Mouse (Mus musculus): ENCODE data around the gene Enc1.
"Not testable (repeated sequence)": the region's sequence is repeated elsewhere in the genome, so short reads cannot be mapped to it uniquely, and the experiment has no call there.

The Enc1 gene

DNA sequence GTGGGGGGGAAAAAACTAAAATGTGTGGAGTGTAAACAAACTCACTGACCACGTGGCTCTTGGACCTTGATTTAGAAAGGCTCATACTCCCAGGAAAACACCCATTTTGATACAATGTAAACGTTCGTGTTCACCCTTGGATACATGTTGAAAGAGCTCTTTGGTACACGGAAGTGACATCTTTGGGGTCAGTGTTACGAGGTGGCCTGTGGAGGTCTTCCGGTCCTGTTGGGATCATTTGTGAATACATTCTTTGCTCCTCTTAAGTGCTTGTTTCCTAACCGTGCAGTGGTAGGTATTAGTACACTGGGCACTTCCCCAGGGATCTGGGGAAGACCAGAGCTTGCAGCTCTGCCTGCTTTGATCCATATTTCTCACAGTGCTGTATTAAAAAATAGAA, 10.8 kb downstream of the Enc1 start:
- no peak for DNase-seq (ENCODE audit: low read depth)

DNA sequence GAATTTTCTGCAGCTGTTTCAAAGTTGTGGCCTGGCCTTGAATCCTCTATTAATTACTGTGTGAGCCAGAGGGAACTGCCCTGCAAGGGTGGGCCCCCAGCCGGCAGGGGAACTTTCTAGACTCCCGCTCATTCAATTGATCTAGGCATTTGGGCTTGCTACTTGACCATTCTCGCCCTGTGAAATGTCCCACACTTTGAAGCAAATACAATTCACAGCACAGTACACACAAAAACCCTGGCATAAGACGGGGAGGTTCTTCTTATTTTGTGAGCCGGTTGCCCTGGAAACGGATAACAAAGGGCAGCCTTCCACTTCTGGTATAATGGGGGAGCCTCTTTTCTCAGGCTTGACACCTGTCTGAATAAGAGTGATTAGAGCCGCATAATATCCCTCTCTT, 11.6 kb downstream of the Enc1 start:
- DNase-seq (ENCODE audit: low read depth), result no peak

- DNase-seq (ENCODE audit: low read depth), result no peak
Measured at GRCm38 (mm10) chr13:97253418-97253981, 12.6 kb downstream of the Enc1 start.

DNA sequence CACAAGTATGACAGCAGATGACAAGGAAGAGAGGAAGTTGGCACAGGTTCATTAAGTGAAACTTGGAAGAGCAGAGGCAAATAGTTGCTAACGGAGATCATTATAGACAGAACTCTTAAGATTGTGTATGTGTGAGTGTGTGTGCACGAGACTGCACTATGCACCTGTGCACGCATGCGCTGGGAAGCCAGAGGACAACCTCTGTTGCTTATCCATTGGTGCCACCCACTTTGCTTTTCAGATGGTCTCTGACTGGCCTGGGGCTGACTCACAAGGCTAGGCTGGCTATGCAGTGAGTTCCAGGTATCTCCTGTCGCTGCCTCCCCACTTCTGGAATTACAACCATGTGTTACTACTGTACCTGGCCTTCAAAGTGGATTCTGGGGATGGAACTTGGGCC, 13.1 kb downstream of the Enc1 start:
- no peak for DNase-seq (ENCODE audit: low read depth)

GRCm38 (mm10) chr13:97254564-97255164, 13.8 kb downstream of the Enc1 start:
- DNase-seq (ENCODE audit: low read depth), result no peak

GRCm38 (mm10) chr13:97255976-97256848, 15.3 kb downstream of the Enc1 start:
- DNase-seq (ENCODE audit: low read depth), result no peak

DNA sequence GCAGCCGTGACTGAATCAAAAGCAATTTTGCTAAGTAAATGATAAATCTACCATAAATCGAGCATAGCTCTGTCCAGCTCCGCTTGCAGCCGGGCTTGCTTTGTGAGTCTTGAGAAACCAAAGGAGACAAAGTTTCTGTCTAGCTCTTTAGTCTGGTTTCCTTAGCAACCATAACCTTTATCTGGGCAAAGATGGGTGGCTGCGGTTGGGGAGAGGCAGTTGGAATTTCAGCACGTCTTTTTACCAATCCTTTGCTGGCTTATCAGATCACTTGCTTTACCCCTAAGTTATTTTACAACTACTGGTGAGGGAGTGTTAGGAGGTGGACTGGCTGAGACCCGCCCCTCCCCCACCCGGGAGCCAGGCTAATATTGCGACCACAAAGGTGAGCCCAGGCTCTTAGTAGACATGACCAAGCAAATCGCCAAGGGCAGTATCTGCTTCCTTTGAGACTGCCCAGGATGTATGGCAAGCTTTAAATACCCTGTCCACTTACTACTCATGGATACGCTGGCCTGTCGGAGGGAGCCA, 16.0 kb downstream of the Enc1 start:
- DNase-seq (ENCODE audit: low read depth), result no peak

DNA sequence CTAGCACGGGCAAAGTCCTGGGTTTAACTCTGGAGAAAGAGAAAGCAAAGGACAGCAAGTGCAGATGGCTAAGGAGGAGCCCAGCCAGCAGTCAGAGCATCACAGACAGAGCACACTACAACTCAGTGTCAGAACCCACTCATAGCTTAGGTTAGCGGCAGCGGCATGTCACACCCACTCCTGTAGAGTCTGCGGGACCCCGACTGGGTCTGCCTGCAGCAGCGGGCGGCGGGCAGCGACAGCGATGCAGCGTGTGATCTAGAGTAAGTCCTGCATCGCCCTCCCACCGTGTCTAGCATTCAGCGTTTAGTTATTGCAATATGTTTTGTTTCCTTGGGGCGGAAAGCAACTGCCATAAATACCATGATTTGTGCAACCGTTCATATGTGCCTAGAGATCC, 18.4 kb downstream of the Enc1 start:
- DNase-seq (ENCODE audit: low read depth), result no peak

GRCm38 (mm10) chr13:97260456-97261180, 19.7 kb downstream of the Enc1 start:
- no peak for DNase-seq (ENCODE audit: low read depth)

DNA sequence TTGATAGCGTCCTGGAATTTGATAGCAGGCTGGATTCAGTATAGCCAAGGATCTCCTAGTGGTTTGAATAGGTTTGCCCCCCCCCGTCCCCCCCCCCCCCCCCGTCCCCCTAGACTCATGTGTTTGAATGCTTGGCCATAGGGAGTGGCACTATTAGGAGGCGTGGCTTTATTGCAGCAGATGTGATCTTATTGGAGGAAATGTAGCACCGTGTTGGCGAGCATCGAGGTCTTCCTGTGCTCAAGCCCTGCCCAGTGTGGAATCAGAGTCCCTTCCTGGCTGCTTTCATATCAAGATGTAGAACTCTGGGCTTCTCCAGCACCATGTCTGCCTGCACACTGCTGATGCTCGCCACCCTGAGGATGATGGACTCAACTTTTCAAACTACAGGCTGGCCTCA, 20.6 kb downstream of the Enc1 start:
- no peak for DNase-seq (ENCODE audit: low read depth)

GRCm38 (mm10) chr13:97262676-97263075, 21.8 kb downstream of the Enc1 start:
- DNase-seq (ENCODE audit: low read depth), result no peak

DNA sequence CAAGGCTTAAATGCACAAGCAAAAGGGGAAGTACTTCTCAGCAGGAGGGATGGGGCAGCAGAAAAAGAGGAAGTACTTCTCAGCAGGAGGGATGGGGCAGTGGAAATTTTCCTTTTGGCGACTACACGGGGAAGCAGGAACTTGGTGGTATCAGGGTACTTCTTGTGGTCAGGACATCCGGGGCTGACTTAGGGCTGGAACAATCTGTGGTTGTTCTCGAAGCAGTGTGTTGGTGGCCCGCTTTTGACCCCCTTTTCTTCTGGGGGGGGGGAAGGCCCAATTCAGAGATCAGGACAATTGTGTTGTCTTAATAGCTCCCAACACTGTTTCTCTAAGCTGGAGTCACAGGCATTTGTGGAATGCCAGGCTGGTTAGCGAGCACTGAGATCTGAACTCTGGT, 24.6 kb downstream of the Enc1 start:
- DNase-seq (ENCODE audit: low read depth), result not testable (repeated sequence)

- DNase-seq (ENCODE audit: low read depth), result no peak
Measured at GRCm38 (mm10) chr13:97270723-97271122, 29.8 kb downstream of the Enc1 start.

GRCm38 (mm10) chr13:97271641-97272040, 30.7 kb downstream of the Enc1 start:
- DNase-seq (ENCODE audit: low read depth), result no peak

DNA sequence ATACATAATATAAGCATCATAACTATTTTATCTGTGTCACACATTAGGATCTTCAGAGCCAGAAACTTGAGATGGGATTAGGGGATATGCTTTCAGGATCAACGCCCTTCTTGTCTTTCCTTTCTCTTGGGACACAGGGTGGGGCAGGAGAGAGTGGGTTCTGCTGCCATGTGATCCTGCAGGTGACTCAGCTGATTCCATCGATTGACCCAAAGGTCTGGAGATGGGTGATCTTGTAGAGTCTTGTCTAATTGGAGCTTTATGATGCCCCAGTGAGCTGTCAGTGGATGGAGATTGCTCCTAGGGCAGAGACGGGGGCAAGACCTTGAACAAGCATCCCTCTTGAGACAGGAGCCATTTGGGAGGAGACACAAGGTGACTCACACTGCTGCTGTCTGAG, 33.9 kb downstream of the Enc1 start:
- no peak for DNase-seq (ENCODE audit: low read depth)

DNA sequence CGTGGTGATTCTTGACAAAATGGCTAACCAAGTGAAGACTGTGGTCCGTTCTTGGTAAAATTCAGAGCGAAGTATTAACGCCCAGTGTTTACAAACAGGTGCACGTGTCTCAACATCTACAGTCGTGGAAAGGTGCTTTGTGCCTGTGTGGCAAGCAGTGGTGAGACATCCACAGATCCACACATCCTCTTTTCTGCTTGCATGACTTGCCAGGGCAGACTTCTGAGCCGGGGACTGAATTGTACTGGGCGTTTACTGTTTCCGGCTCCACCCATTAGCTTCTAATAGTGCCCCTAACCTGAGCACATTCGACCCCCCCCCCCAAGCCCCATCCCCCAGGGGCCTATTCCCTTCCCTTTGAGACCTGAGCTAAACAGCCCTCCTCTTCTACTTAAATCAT, 34.6 kb downstream of the Enc1 start:
- no peak for DNase-seq (ENCODE audit: low read depth)

- no peak for DNase-seq (ENCODE audit: low read depth)
Measured at GRCm38 (mm10) chr13:97282051-97282910, 41.4 kb downstream of the Enc1 start.

GRCm38 (mm10) chr13:97282911-97283281, 42.0 kb downstream of the Enc1 start:
- no peak for DNase-seq (ENCODE audit: low read depth)

GRCm38 (mm10) chr13:97287046-97287445, 46.1 kb downstream of the Enc1 start:
- no peak for DNase-seq (ENCODE audit: low read depth)

DNA sequence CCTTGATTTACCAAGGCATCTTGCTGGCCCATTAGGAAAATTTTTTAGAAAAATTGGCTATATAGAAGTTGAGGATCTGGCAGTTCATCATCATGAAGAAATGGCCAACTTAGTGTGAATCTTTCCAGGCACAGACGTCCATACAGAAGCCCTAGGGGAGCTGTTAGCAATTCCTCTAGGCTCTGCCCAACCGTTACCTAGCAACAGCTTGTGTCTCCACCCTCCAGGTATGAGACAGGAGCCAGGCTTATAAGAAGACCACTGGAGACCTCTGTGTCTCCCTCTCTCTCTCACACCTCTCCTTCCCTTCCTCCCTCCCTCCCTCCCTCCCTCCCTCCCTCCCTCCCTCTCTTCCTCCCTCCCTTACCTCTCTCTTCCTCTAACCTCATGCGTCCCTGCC, 49.8 kb downstream of the Enc1 start:
- DNase-seq (ENCODE audit: low read depth), result no peak

GRCm38 (mm10) chr13:97291354-97291753, 50.4 kb downstream of the Enc1 start:
- no peak for DNase-seq (ENCODE audit: low read depth)

- no peak for DNase-seq (ENCODE audit: low read depth)
Measured at GRCm38 (mm10) chr13:97292026-97292425, 51.1 kb downstream of the Enc1 start.
